Mouse (Mus musculus): ENCODE results near the gene Serpina3n.
"Not testable (repeated sequence)": the region's sequence is repeated elsewhere in the genome, so short reads cannot be mapped to it uniquely, and the experiment has no call there.

The Serpina3n gene

DNA sequence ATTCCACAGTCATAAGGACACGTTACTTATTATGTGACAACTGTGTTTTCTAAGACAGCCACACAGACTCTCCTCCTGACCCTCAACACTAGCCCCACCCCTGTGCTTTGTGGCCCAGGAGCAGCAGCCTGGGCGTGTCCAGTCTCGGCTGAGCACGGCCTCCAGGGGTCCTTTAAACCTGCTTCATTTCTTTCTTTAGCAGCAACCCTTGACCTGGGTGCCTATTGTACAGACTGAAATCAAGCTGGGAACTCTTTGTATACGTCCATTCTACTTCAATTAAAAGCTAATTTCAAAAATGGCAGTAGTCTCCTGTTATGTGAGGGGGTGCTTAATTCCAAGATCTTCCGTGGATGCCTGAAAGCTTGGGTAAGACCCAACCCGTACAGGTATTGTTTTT, 26.7 kb downstream of the Serpina3n start:
- no peak for DNase-seq (ENCODE audit: inconsistent age in 2 of 2, low spot score in 1 of 2)

DNA sequence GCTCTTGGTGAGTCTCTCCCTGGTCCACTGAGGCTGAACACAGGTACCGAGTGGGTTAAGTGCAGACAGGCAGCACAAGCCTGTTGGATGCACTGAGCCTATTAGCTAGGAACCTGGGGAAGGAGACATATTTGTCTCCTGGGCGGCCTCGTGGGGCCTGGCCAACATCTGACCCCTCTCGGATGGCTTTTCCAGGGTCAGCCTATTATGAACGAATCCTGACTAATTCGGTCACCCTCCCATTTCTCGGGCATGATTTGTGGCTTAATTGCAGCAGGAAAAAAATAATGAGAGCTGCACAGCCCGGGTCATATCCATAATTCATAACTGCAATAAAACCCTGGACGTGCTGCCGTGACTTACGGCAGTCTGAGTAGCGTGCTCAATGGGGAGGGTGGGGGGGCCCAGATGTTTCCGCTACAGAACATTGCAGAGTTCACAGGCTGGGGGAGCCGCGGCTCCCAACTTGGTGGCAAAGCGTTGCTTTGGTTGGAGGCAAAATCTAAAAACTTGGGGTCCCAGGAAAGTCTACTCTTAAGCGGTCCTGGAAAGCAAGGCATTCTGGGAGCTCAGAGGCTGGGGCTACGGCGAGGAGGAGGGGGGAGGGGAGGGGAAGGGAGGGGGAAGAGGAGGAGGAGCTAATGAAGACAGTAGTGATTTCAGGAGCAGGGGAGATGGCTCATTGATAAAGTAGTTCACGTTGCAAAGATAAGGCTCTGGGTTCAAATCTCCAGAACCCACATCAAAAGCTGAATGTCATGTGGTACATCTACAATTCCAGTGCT, 27.6 kb downstream of the Serpina3n start:
- peak in 1 of 2 experiments; percentile 81 for DNase-seq (ENCODE audit: inconsistent age in 2 of 2, low spot score in 1 of 2)

GRCm38 (mm10) chr12:104440087-104440760, 33.7 kb downstream of the Serpina3n start:
- peak; percentile 74 to 95 for DNase-seq (ENCODE audit: inconsistent age in 2 of 2, low spot score in 1 of 2)

- no peak for DNase-seq (ENCODE audit: inconsistent age in 2 of 2, low spot score in 1 of 2)
These were observed 37.2 kb downstream of the Serpina3n start for GRCm38 (mm10) chr12:104443716-104444115.

DNA sequence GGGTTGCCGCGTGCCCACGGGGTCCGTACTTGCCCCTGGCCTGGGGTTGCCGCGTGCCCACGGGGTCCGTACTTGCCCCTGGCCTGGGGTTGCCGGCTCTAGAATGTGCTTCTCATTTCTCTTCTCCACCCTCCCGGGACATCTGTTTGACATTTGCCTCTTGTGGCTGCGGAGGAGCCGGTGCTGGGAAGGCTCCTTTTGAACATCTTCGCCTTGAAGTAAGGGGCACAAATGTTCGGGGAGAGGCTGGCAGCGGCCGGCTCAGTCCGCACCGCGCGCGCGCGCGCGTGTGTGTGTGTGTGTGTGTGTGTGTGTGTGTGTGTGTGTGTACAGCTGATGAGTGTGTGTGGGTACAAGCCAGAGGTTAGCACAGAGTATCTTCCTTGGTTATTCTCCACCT, 40.5 kb downstream of the Serpina3n start:
- DNase-seq (ENCODE audit: inconsistent age in 2 of 2, low spot score in 1 of 2), result not testable (repeated sequence)

DNA sequence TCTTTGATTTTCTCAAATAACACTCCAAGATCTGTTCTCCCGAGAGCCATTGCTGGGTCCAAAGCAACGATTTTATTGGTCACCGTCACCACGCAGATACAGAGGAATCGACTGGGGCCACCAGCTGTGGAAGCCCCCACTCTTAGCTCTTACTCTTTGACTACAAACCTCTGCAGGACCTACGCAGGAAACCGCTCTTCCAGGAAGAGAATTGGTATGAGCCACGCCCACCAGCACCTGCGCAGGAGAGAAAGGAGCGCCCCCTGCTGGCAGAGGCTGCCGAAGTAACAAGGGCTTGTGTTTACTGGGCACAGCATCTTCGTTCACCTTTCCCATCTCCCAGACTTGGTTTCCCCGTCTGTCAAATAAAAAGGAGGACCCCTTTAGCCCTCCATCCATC, 41.6 kb downstream of the Serpina3n start:
- peak; percentile 21 to 79 for DNase-seq (ENCODE audit: inconsistent age in 2 of 2, low spot score in 1 of 2)

GRCm38 (mm10) chr12:104450257-104450656, 43.7 kb downstream of the Serpina3n start:
- DNase-seq (ENCODE audit: inconsistent age in 2 of 2, low spot score in 1 of 2), result no peak

DNA sequence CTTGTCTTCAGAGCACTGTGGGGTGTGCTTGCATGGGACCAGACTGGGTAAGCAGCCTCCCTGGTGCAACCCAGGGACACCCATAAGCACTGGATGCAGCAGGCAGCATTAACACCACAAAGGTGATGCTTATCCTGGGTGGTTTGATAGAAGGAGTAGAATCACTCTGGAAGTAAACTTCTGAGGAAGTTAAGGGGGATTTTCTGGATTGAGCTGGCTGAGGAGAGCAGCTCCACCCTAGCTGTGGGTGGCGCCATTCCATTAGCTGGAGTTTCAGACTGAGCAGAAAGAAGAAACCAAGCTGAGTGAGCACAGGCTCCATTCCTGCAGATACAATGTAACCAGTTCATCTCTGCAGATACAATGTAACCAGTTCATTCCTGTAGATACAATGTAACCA, 46.5 kb downstream of the Serpina3n start:
- no peak for DNase-seq (ENCODE audit: inconsistent age in 2 of 2, low spot score in 1 of 2)

DNA sequence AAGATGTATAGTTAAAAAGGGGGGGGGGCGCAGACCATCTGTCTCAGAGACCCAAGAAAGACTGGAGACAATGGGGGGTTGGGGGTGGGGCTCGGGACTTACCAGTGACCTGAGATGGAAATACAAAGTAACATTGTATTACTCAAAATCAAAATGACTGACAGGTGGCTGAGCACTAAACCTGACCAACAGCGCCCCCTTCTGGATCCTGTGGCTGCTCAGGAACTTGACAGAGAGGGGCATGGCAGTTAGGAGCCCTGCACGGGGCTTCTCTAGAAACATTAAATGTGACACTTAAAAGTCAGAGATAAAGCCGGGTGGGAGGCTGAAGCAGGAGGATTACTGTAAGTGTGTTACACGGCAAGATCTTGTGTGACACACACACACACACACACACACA, 52.8 kb downstream of the Serpina3n start:
- DNase-seq (ENCODE audit: inconsistent age in 2 of 2, low spot score in 1 of 2), result no peak

DNA sequence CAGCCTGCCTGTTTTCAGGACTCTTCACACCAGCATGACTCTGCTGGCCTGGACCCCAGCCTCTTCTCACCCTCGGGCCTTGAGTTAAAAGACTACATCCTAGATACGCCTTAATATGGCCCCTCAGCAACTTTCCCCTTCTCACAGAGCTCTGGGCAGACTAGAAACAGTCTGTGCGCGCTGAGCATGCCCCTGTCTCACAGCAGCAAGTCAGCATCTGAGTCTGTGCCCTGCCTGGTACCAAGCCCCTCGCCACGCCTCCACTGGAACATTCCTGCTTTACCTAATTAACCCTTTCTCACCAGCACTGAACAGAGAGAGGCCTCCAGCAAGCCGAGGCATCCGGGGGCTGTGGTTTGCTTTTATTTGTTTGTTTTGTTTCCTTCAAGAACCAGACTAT, 54.8 kb downstream of the Serpina3n start:
- no peak for DNase-seq (ENCODE audit: inconsistent age in 2 of 2, low spot score in 1 of 2)

All from adrenal gland, adult (tissue).